ENCODE assay signal across 7 mouse cellular contexts in the genomic region with DNA sequence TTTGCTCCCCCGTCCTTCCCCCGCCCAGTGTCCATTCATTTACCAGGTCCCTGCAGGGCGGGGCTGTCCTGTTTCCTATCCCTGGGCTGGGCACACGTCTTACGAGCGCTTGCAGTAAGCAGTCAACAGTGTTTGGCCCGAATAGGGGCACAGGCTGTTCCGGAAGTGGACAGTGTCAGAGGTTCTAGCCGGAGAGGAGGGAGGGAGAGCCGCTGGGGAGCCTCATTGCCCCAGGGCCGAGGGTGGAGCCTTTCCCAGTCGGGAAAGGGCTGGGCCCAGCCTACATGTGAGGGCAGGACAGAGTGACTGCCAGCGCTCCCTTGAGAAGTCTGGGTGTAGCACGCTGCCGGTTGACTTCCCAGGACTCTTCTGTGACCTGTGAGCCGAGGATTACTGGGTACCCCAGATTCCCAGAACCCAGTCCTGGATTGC. TPM values are rescaled to one million over a fixed set of nuclear protein-coding genes. Genes with fewer than 3 reads are reported as not detected.
DNase-seq lines count a peak whose midpoint lies in the region; ATAC-seq and TF ChIP-seq lines count a peak whose summit lies in the region.

Gene Map3k6, plus strand, starts transcription at position 329 of the 432 bp plus-strand sequence.

- peaks cover 51% of the 10 kb centered on the region for H3K27me3 ChIP-seq in hindbrain, embryonic 15.5 days
- H3K27me3 ChIP-seq in liver, embryonic 12.5 days (replicated peaks) = peaks cover 32% of the 10 kb centered on the region

- ATAC-seq in hindbrain, embryonic 15.5 days (ENCODE audit: low FRiP score, low read depth) = peak; percentile 27
- peak; percentile 57 for ATAC-seq in liver, embryonic 12.5 days
- peak; percentile 23; the same call in 1 of the 2 replicates for ATAC-seq in monocyte, adult 5-6 weeks (replicated peaks; ENCODE audit: insufficient number of reproducible peaks, low FRiP score, low TSS enrichment, poor library complexity, severe bottlenecking)

- WGBS in hindbrain, embryonic 15.5 days = 5% methylated on average over 16 of the region's 16 CpGs
- 6% methylated on average over 16 of the region's 16 CpGs for WGBS in liver, embryonic 12.5 days (ENCODE audit: insufficient replicate concordance)

- peak within 1 kb of the TSS; percentile 47 for H3K9ac ChIP-seq in hindbrain, embryonic 15.5 days
- H3K9ac ChIP-seq in liver, embryonic 12.5 days = peak within 1 kb of the TSS; percentile 88

- H3K4me1 ChIP-seq in brown adipose tissue, adult 24 weeks (ENCODE audit: control insufficient read depth, insufficient read depth, insufficient read length, low read length) = peaks cover 11% of the 10 kb centered on the region
- peaks cover 10% of the 10 kb centered on the region for H3K4me1 ChIP-seq in hindbrain, embryonic 15.5 days (replicated peaks)
- H3K4me1 ChIP-seq in liver, embryonic 12.5 days = peaks cover 70% of the 10 kb centered on the region

- no peaks in the 10 kb centered on the region for H3K36me3 ChIP-seq in hindbrain, embryonic 15.5 days
- no peaks in the 10 kb centered on the region for H3K36me3 ChIP-seq in liver, embryonic 12.5 days

- intact Hi-C loops in gastrocnemius, adult 2 months (cut with DNase I) = no loop called here

- peak within 1 kb of the TSS; percentile 81 for H3K4me2 ChIP-seq in hindbrain, embryonic 15.5 days
- H3K4me2 ChIP-seq in liver, embryonic 12.5 days = peak within 1 kb of the TSS; percentile 100

- peak within 1 kb of the TSS; percentile 93 for H3K27ac ChIP-seq in brown adipose tissue, adult 24 weeks (replicated peaks; ENCODE audit: low read depth, low read length)
- peak within 1 kb of the TSS; percentile 99 for H3K27ac ChIP-seq in gastrocnemius, adult 2 months
- H3K27ac ChIP-seq in hindbrain, embryonic 15.5 days (replicated peaks) = peak within 1 kb of the TSS; percentile 36; the same call in 1 of the 2 replicates
- peak within 1 kb of the TSS; percentile 89 for H3K27ac ChIP-seq in liver, embryonic 12.5 days

- H3K4me3 ChIP-seq in brown adipose tissue, adult 24 weeks (ENCODE audit: insufficient read depth, low read depth, low read length) = peak within 1 kb of the TSS; percentile 69
- H3K4me3 ChIP-seq in gastrocnemius, adult 2 months = peak within 1 kb of the TSS; percentile 70
- peak within 1 kb of the TSS; percentile 55 for H3K4me3 ChIP-seq in hindbrain, embryonic 15.5 days
- H3K4me3 ChIP-seq in liver, embryonic 12.5 days = peak within 1 kb of the TSS; percentile 73

- DNase-seq in NIH3T3 (ENCODE audit: low read depth) = peak; percentile 67
- peak; percentile 92 for DNase-seq in gastrocnemius, adult 2 months
- no peak for DNase-seq in right cerebral cortex, postnatal 25 days

- no peaks in the 10 kb centered on the region for H3K9me3 ChIP-seq in hindbrain, embryonic 15.5 days
- no peaks in the 10 kb centered on the region for H3K9me3 ChIP-seq in liver, embryonic 12.5 days (replicated peaks)

- TF ChIP-seq CTCF in gastrocnemius, adult 2 months (IDR thresholded peaks at IDR 0.05) = no peak

RNA-seq across cellular contexts. Expression of gene Map3k6, which starts in this region (rescaled TPM):
- polyA plus RNA-seq in brown adipose tissue, adult 24 weeks (2012; ENCODE audit: insufficient read depth, insufficient read length, missing spikeins) = 8.1 and 8.3 TPM in 2 replicates
- 10 to 100 TPM; 10.5 to 15.0 TPM for total RNA-seq in gastrocnemius, adult 2 months (2021)
- 1.8 and 2.2 TPM in 2 replicates for polyA plus RNA-seq in hindbrain, embryonic 15.5 days (2015; fragmentation: Nextera tagmentation; extraction: Ambion mirVana)
- polyA plus RNA-seq in liver, embryonic 12.5 days (2016; fragmentation: Nextera tagmentation; extraction: Ambion mirVana) = 2.8 and 3.6 TPM in 2 replicates
- 0.87 to 12.3 TPM (median 3.8 TPM) in 3 replicates for total RNA-seq in monocyte, adult 5-6 weeks (2017)

Comparison
In these comparisons a context has a peak if more than half of its experiments do, and no peak if none do; other contexts are left out.
1. H3K27ac ChIP-seq: peak in every context shown above with its lines; median percentile 99 in gastrocnemius, adult 2 months; 93 in brown adipose tissue, adult 24 weeks; 89 in liver, embryonic 12.5 days; 36 in hindbrain, embryonic 15.5 days.